Mouse (Mus musculus): ENCODE data around the gene Mxi1.

DNA sequence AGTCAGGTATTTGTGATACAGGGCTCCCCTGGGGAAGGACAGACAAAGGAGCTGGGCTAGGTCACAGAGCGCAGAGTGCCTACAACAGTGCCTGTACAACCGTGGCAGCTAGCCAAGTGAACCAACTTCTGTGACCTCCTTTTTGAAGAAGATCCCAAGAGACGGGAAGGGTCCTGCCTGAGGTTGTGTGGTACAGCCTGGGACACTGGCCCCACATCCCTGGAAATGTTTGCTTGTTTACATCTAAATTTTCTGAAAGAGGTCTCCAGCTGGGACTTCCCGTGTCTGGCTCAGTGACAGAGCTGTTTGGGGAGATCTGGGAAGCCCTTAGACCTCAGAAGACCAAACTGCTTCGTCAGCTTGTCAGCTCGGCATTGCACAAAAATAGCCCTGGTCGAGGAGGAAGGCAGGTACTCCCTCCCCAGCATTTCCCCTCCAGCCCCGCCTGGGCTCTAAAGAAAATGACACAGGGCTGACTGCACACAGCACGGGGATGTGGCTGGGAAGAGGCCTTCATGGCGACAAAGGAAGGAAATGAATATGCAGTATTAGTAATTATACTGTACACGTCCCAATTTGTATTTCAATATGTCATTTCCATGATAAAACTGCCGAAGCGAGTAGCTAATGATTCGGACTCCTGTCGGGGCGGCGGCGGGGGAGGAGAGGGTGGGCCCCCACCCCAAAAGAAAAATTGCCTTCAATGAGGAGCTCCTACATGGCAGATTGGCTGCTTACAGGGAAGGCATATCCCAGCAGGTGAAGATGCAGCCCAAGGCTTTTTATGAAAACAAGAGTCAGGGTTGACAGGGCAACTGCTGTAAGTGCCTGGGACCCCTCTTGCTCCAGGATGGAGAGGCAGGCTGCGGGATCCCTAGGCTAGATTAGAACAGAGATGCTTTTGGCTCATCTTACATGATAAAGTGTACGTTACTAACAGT, 25.8 kb upstream of the Mxi1 start:
- no peak for TF ChIP-seq CTCF (IDR thresholded peaks at IDR 0.05; ENCODE audit: low read depth)
- no peak for TF ChIP-seq EP300 (IDR thresholded peaks at IDR 0.05; ENCODE audit: low read depth)

All from liver, embryonic 14.5 days (tissue).